Mouse (Mus musculus) spleen, adult 2 months (tissue): ENCODE measurements around the gene Fam243.

Experiments
- CTCF ChIP-seq: fragments of 200-500 bp; IDR thresholded peaks from 2 replicates; pipeline ENCODE4 v1.5.1; 2011; ENCODE audit warnings: mild to moderate bottlenecking, inconsistent platforms; ENCODE audit not compliant: insufficient read depth, insufficient read length, insufficient replicate concordance; ENCODE audit errors: extremely low read depth
- POLR2A ChIP-seq: fragments of 200-500 bp; IDR thresholded peaks from 2 replicates; pipeline ENCODE4 v1.6.1; 2011; ENCODE audit warnings: low read depth, low read length, inconsistent platforms

- TF ChIP-seq CTCF (no peak), POLR2A (no peak)
Observed at GRCm38 (mm10) chr16:92360711-92361110, 39.5 kb upstream of the Fam243 start.
